Mouse (Mus musculus): ENCODE measurements around the gene Pak2.

GRCm38 (mm10) chr16:32004731-32005130 lies 74.4 kb downstream of the Pak2 start:
- no peak for TF ChIP-seq CTCF (IDR thresholded peaks at IDR 0.05; ENCODE audit: low read depth, low read length)
- no peak for TF ChIP-seq EP300 (IDR thresholded peaks at IDR 0.05; ENCODE audit: insufficient read depth, low read depth, low read length)
